Comparison of ENCODE assay signal across 11 mouse cellular contexts in the genomic region with DNA sequence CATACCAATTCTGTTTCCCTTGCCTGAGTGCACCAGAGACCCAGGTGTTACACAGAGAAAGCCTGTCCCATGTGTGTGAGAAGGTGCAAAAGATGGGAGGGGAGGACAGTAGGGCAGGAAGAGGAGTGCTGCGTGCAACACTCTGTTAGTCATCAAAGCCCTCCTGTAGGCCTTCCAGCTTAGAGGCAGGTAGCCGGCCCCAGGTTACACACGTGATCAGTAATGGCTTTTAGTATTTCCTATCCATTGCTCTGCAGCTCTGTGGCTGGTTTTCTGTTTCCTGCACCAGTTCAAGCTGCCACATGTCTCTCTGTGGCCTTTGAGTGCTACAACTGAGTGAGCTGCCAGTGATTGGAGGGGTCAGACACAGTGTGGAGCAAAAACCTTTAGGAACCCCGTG. TPM values are rescaled to one million over a fixed set of nuclear protein-coding genes. Genes with fewer than 3 reads are reported as not detected.
DNase-seq lines count a peak whose midpoint lies in the region; ATAC-seq and TF ChIP-seq lines count a peak whose summit lies in the region.
"Had no signal": no experiment of that assay in that cellular context is flagged by ENCODE, and none has a peak within 500 bp of the region (broad histone marks: within the 10 kb centered on the region; RNA-seq: fewer than 3 reads in every experiment).

No protein-coding gene starts in this region.

- H3K27me3 ChIP-seq in kidney, postnatal 0 days (ENCODE audit: insufficient read depth, low read length), result no peaks in the 10 kb centered on the region
- H3K27me3 ChIP-seq in CH12.LX (replicated peaks), result no peaks in the 10 kb centered on the region
- no peaks in the 10 kb centered on the region for H3K27me3 ChIP-seq in liver, embryonic 14.5 days (ENCODE audit: control insufficient read depth, insufficient read depth, low read length)
- H3K27me3 ChIP-seq: limb, embryonic 15.5 days had no signal

- 75% methylated on average over 4 of the region's 4 CpGs for WGBS in kidney, postnatal 0 days
- 62% methylated on average over 4 of the region's 4 CpGs for WGBS in liver, embryonic 14.5 days (ENCODE audit: insufficient replicate concordance)

- no peak for TF ChIP-seq EP300 in CH12.LX (IDR thresholded peaks at IDR 0.05; ENCODE audit: low read length)
- TF ChIP-seq EP300 in liver, embryonic 14.5 days (IDR thresholded peaks at IDR 0.05; ENCODE audit: low read depth), result no peak

- DNase-seq in kidney, postnatal 0 days (ENCODE audit: low spot score), result no peak
- no peak for DNase-seq in kidney, postnatal 25 days
- DNase-seq in A20 (ENCODE audit: low read depth, low spot score) (peak; percentile 29), CH12.LX (ENCODE audit: extremely low read depth) (peak; percentile 48)
- DNase-seq in liver, embryonic 14.5 days (ENCODE audit: low read depth in 3 of 3, low spot score in 3 of 3), result no peak
- no peak for DNase-seq in left cerebral cortex, postnatal 25 days (ENCODE audit: low spot score in 2 of 2)
- DNase-seq: adrenal gland, adult 8-10 months; cerebellum, adult 11 months; kidney, adult 8-10 months had no signal

- H3K9ac ChIP-seq in kidney, postnatal 0 days (ENCODE audit: low read depth, low read length), result no peak overlapping the region
- H3K9ac ChIP-seq in CH12.LX (ENCODE audit: insufficient read depth, low read depth), result peak overlapping the region; percentile 2; the same call in 1 of the 2 replicates
- H3K9ac ChIP-seq in liver, embryonic 14.5 days (replicated peaks), result peak overlapping the region; percentile 71
- H3K9ac ChIP-seq: limb, embryonic 15.5 days had no signal

- no peaks in the 10 kb centered on the region for H3K36me3 ChIP-seq in kidney, postnatal 0 days (ENCODE audit: insufficient read depth, low read length)
- peaks cover 4 to 7% of the 10 kb centered on the region in 2 experiments for H3K36me3 ChIP-seq in CH12.LX (replicated peaks in 1 of 2; ENCODE audit: control insufficient read depth in 1 of 2, insufficient read depth in 1 of 2, low read length in 1 of 2)
- peaks cover 13% of the 10 kb centered on the region for H3K36me3 ChIP-seq in liver, embryonic 14.5 days (replicated peaks; ENCODE audit: control insufficient read depth, insufficient read depth, low read depth)
- H3K36me3 ChIP-seq: limb, embryonic 15.5 days had no signal

- TF ChIP-seq CTCF in kidney, postnatal 0 days (IDR thresholded peaks at IDR 0.05; ENCODE audit: low read depth), result no peak
- no peak for TF ChIP-seq CTCF in CH12.LX (conservative IDR thresholded peaks at IDR 0.05 in 1 of 2, IDR thresholded peaks at IDR 0.05 in 1 of 2; ENCODE audit: low read depth in 2 of 2, low read length in 2 of 2)
- TF ChIP-seq CTCF in liver, embryonic 14.5 days (IDR thresholded peaks at IDR 0.05; ENCODE audit: low read depth), result no peak

- ATAC-seq in kidney, postnatal 0 days (replicated peaks; ENCODE audit: low FRiP score, low read depth), result no peak
- ATAC-seq in liver, embryonic 14.5 days (ENCODE audit: insufficient read depth), result no peak
- no peak for ATAC-seq in granulocyte monocyte progenitor cell, adult 5-6 weeks (replicated peaks; ENCODE audit: poor library complexity, severe bottlenecking)

- H3K9me3 ChIP-seq in kidney, postnatal 0 days (replicated peaks; ENCODE audit: low read length), result no peaks in the 10 kb centered on the region
- no peaks in the 10 kb centered on the region for H3K9me3 ChIP-seq in CH12.LX (replicated peaks; ENCODE audit: low read length)
- no peaks in the 10 kb centered on the region for H3K9me3 ChIP-seq in liver, embryonic 14.5 days (ENCODE audit: control insufficient read depth, low read length)
- H3K9me3 ChIP-seq: limb, embryonic 15.5 days had no signal

- no peak for TF ChIP-seq RAD21 in CH12.LX (IDR thresholded peaks at IDR 0.05; ENCODE audit: low read depth, low read length)

- peaks cover 66% of the 10 kb centered on the region for H3K79me2 ChIP-seq in CH12.LX (replicated peaks; ENCODE audit: control insufficient read depth, extremely low read depth, insufficient read depth, poor library complexity, severe bottlenecking)

- dilution Hi-C loops in CH12.LX (cut with MboI; ENCODE audit: extremely low pct_ligation_motif_present, extremely low pct_unique_long_range_greater_than_20kb, low sequenced_read_pairs), result no loop called here

- H3K27ac ChIP-seq in kidney, postnatal 0 days, result 0 out of 2 replicates have a peak overlapping the region, but pooled peaks have one; percentile 25
- H3K27ac ChIP-seq in CH12.LX (ENCODE audit: insufficient read depth, low read depth), result peak overlapping the region; percentile 63
- peak overlapping the region; percentile 79 for H3K27ac ChIP-seq in liver, embryonic 14.5 days
- H3K27ac ChIP-seq: limb, embryonic 15.5 days had no signal

- H3K4me1 ChIP-seq in kidney, postnatal 0 days (replicated peaks; ENCODE audit: insufficient read depth, low read length), result peaks cover 32% of the 10 kb centered on the region
- peaks cover 71 to 100% of the 10 kb centered on the region in 2 experiments for H3K4me1 ChIP-seq in CH12.LX (ENCODE audit: control insufficient read depth in 1 of 2, insufficient read depth in 2 of 2)
- H3K4me1 ChIP-seq in liver, embryonic 14.5 days (replicated peaks; ENCODE audit: control insufficient read depth in 2 of 2, insufficient read depth in 2 of 2, low read length in 1 of 2), result peaks cover 89 to 97% of the 10 kb centered on the region in 2 experiments

- intact Hi-C loops in left cerebral cortex, postnatal 25 days (cut with DNase I), result no loop called here

- in situ Hi-C loops in CH12.LX (cut with MboI; ENCODE audit: low pct_ligation_motif_present, low pct_unique_long_range_greater_than_20kb, low sequenced_read_pairs), result no loop called here

- no peak overlapping the region for H3K4me3 ChIP-seq in kidney, postnatal 0 days (replicated peaks; ENCODE audit: low read depth, low read length)
- H3K4me3 ChIP-seq in CH12.LX (replicated peaks in 1 of 3; ENCODE audit: low read depth in 2 of 3, low read length in 2 of 3, poor library complexity in 1 of 3), result no peak overlapping the region
- no peak overlapping the region for H3K4me3 ChIP-seq in liver, embryonic 14.5 days (ENCODE audit: insufficient read depth in 1 of 2, low read depth in 2 of 2, low read length in 2 of 2)
- H3K4me3 ChIP-seq: limb, embryonic 15.5 days had no signal

- no peak overlapping the region for H3K4me2 ChIP-seq in kidney, postnatal 0 days (ENCODE audit: low read length)
- peak overlapping the region; percentile 68; the same call in 1 of the 2 replicates for H3K4me2 ChIP-seq in CH12.LX (ENCODE audit: insufficient read depth, low read depth, poor library complexity, severe bottlenecking)
- peak overlapping the region; percentile 87 for H3K4me2 ChIP-seq in liver, embryonic 14.5 days (ENCODE audit: low read depth)
- H3K4me2 ChIP-seq: limb, embryonic 15.5 days had no signal

- no peak for TF ChIP-seq POLR2A in CH12.LX (IDR thresholded peaks at IDR 0.05; ENCODE audit: low read depth, low read length)

RNA-seq across cellular contexts. Expression of gene Sema4b, which starts 17.7 kb away (rescaled TPM):
- polyA plus RNA-seq in kidney, postnatal 0 days (2015; fragmentation: Nextera tagmentation; extraction: Ambion mirVana), result 20.7 and 21.2 TPM in 2 replicates
- total RNA-seq in CH12.LX (2012; rRNA removed) (8.6 and 9.4 TPM in 2 replicates), CH12.LX (2014; rRNA removed) (1.3 and 1.5 TPM in 2 replicates)
- 5.2 and 6.7 TPM in 2 replicates for polyA plus RNA-seq in CH12.LX (2012; ENCODE audit: insufficient read length, low read depth)
- polyA plus RNA-seq in liver, embryonic 14.5 days (2012; rRNA removed), result 6.1 and 6.4 TPM in 2 replicates
- 8.5 and 9.9 TPM in 2 replicates for polyA plus RNA-seq in liver, embryonic 14.5 days (2014; fragmentation: Nextera tagmentation; extraction: Ambion mirVana)
- total RNA-seq in granulocyte monocyte progenitor cell, adult 5-6 weeks (2014; fragmentation: Nextera tagmentation), result 6.2 and 6.6 TPM in 2 replicates
- 3.6 and 4.4 TPM in 2 replicates for total RNA-seq in granulocyte monocyte progenitor cell, adult 5-6 weeks (2017)
- total RNA-seq in left cerebral cortex, postnatal 25 days (2021), result 10 to 100 TPM; 17.4 to 20.5 TPM

RNA-seq across cellular contexts. Expression of gene Cib1, which starts 28.3 kb away (rescaled TPM):
- polyA plus RNA-seq in kidney, postnatal 0 days (2015; fragmentation: Nextera tagmentation; extraction: Ambion mirVana), result 165 and 188 TPM in 2 replicates
- total RNA-seq in CH12.LX (2012; rRNA removed) (69.6 and 73.1 TPM in 2 replicates), CH12.LX (2014; rRNA removed) (29.1 and 29.5 TPM in 2 replicates)
- polyA plus RNA-seq in CH12.LX (2012; ENCODE audit: insufficient read length, low read depth), result 48.1 and 51.8 TPM in 2 replicates
- 43.1 and 45.9 TPM in 2 replicates for polyA plus RNA-seq in liver, embryonic 14.5 days (2012; rRNA removed)
- polyA plus RNA-seq in liver, embryonic 14.5 days (2014; fragmentation: Nextera tagmentation; extraction: Ambion mirVana), result 90.6 and 94.2 TPM in 2 replicates
- total RNA-seq in granulocyte monocyte progenitor cell, adult 5-6 weeks (2014; fragmentation: Nextera tagmentation), result 45.3 and 77.8 TPM in 2 replicates
- 25.0 and 67.5 TPM in 2 replicates for total RNA-seq in granulocyte monocyte progenitor cell, adult 5-6 weeks (2017)
- 10 to 100 TPM; 18.4 to 19.9 TPM for total RNA-seq in left cerebral cortex, postnatal 25 days (2021)

RNA-seq across cellular contexts. Expression of gene Gdpgp1, which starts 28.3 kb away (rescaled TPM):
- 2.1 and 2.9 TPM in 2 replicates for polyA plus RNA-seq in kidney, postnatal 0 days (2015; fragmentation: Nextera tagmentation; extraction: Ambion mirVana)
- total RNA-seq in CH12.LX (2012; rRNA removed) (3.6 and 4.2 TPM in 2 replicates), CH12.LX (2014; rRNA removed) (1.9 and 2.0 TPM in 2 replicates)
- 2.9 and 3.0 TPM in 2 replicates for polyA plus RNA-seq in CH12.LX (2012; ENCODE audit: insufficient read length, low read depth)
- 1.3 TPM in 2 replicates for polyA plus RNA-seq in liver, embryonic 14.5 days (2012; rRNA removed)
- 1.1 and 1.2 TPM in 2 replicates for polyA plus RNA-seq in liver, embryonic 14.5 days (2014; fragmentation: Nextera tagmentation; extraction: Ambion mirVana)
- 4.5 and 10.0 TPM in 2 replicates for total RNA-seq in granulocyte monocyte progenitor cell, adult 5-6 weeks (2014; fragmentation: Nextera tagmentation)
- total RNA-seq in granulocyte monocyte progenitor cell, adult 5-6 weeks (2017), result 1.9 and 3.0 TPM in 2 replicates
- total RNA-seq in left cerebral cortex, postnatal 25 days (2021), result 1 to 10 TPM; 5.9 to 6.6 TPM

RNA-seq across cellular contexts. Expression of gene Ttll13, which starts 41.8 kb away (rescaled TPM):
- polyA plus RNA-seq in kidney, postnatal 0 days (2015; fragmentation: Nextera tagmentation; extraction: Ambion mirVana), result 1.0 and 1.1 TPM in 2 replicates
- total RNA-seq in CH12.LX (2012; rRNA removed) (0.59 TPM in 2 replicates), CH12.LX (2014; rRNA removed) (not detected in 2 replicates)
- polyA plus RNA-seq in CH12.LX (2012; ENCODE audit: insufficient read length, low read depth), result 0.55 TPM in 1 of 2 replicates, not detected in the other
- polyA plus RNA-seq in liver, embryonic 14.5 days (2012; rRNA removed), result 0.11 and 0.23 TPM in 2 replicates
- polyA plus RNA-seq in liver, embryonic 14.5 days (2014; fragmentation: Nextera tagmentation; extraction: Ambion mirVana), result 0.18 and 0.20 TPM in 2 replicates
- total RNA-seq in granulocyte monocyte progenitor cell, adult 5-6 weeks (2014; fragmentation: Nextera tagmentation), result 0.36 TPM in 1 of 2 replicates, not detected in the other
- total RNA-seq in granulocyte monocyte progenitor cell, adult 5-6 weeks (2017), result not detected in 2 replicates
- total RNA-seq in left cerebral cortex, postnatal 25 days (2021), result 1 to 10 TPM; 1.1 to 2.2 TPM

RNA-seq across cellular contexts. Expression of gene Ngrn, which starts 56.7 kb away (rescaled TPM):
- polyA plus RNA-seq in kidney, postnatal 0 days (2015; fragmentation: Nextera tagmentation; extraction: Ambion mirVana), result 48.9 and 50.6 TPM in 2 replicates
- 32.1 and 33.3 TPM in 2 replicates for total RNA-seq in CH12.LX (2012; rRNA removed)
- 43.2 and 45.6 TPM in 2 replicates for total RNA-seq in CH12.LX (2014; rRNA removed)
- 28.3 and 30.9 TPM in 2 replicates for polyA plus RNA-seq in CH12.LX (2012; ENCODE audit: insufficient read length, low read depth)
- 14.2 and 21.4 TPM in 2 replicates for polyA plus RNA-seq in liver, embryonic 14.5 days (2012; rRNA removed)
- polyA plus RNA-seq in liver, embryonic 14.5 days (2014; fragmentation: Nextera tagmentation; extraction: Ambion mirVana), result 26.7 and 28.3 TPM in 2 replicates
- total RNA-seq in granulocyte monocyte progenitor cell, adult 5-6 weeks (2014; fragmentation: Nextera tagmentation), result 23.7 and 33.5 TPM in 2 replicates
- 21.2 and 33.9 TPM in 2 replicates for total RNA-seq in granulocyte monocyte progenitor cell, adult 5-6 weeks (2017)
- total RNA-seq in left cerebral cortex, postnatal 25 days (2021), result 10 to 100 TPM; 43.5 to 45.1 TPM

Comparison
In these comparisons a context has a peak if more than half of its experiments do, and no peak if none do; other contexts are left out.
1. DNase-seq: peak in A20 (single experiment) and CH12.LX (single experiment); none in kidney, postnatal 0 days (single experiment), kidney, postnatal 25 days (0 of 2), liver, embryonic 14.5 days (0 of 3) and left cerebral cortex, postnatal 25 days (0 of 2).
2. H3K27ac ChIP-seq: peak in every context shown above with its lines; median percentile 79 in liver, embryonic 14.5 days; 63 in CH12.LX; 25 in kidney, postnatal 0 days.